Mouse (Mus musculus): ENCODE measurements around the gene Exosc10. TPM values are rescaled to one million over a fixed set of nuclear protein-coding genes. Genes with fewer than 3 reads are reported as not detected.

The Exosc10 gene
- polyA plus RNA-seq, 1 experiment from 2014 or later, result 103 TPM

DNA sequence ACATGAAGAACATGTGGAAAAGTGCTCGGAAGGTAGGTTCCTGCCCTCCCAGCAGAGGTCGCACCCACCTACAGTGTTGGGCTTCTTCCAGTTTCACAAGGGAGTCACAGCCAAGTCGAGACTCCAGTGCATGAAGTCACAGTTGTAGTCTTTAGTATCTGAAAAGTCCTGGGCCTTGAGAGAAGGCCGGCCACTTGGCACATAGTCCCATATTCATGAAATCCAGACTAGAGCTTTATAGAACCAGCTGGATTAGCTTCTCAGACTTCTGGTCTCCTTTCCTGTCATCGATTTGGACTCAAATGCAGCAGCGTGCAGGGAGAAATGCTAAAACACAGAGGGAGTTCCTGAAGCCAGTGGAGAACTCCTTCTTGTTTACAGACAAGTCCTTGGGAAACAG is 27.5 kb upstream of the Exosc10 start:
- no peak for ATAC-seq (ENCODE audit: low FRiP score, low read depth)
- no peak overlapping the region for H3K4me2 ChIP-seq (replicated peaks)
- WGBS, result 90% methylated on average over 6 of the region's 6 CpGs
- H3K27me3 ChIP-seq, result no peaks in the 10 kb centered on the region
- no peaks in the 10 kb centered on the region for H3K9me3 ChIP-seq
- no peak overlapping the region for H3K9ac ChIP-seq
- H3K36me3 ChIP-seq, result peaks cover 91% of the 10 kb centered on the region
- H3K4me3 ChIP-seq, result no peak overlapping the region
- H3K27ac ChIP-seq, result no peak overlapping the region
- no peaks in the 10 kb centered on the region for H3K4me1 ChIP-seq

- WGBS, result 74% methylated on average over 4 of the region's 4 CpGs
- Histone ChIP-seq H3K9me3 (no peaks in the 10 kb centered on the region), H3K27ac (no peak overlapping the region; the same call in 1 of the 2 replicates), H3K4me1 (no peaks in the 10 kb centered on the region), H3K9ac (no peak overlapping the region), H3K36me3 (peaks cover 91% of the 10 kb centered on the region), H3K27me3 (no peaks in the 10 kb centered on the region), H3K4me3 (no peak overlapping the region), H3K4me2 (replicated peaks) (no peak overlapping the region)
- ATAC-seq (ENCODE audit: low FRiP score, low read depth), result no peak
Measured at GRCm38 (mm10) chr4:148531341-148531740, 26.9 kb upstream of the Exosc10 start.

DNA sequence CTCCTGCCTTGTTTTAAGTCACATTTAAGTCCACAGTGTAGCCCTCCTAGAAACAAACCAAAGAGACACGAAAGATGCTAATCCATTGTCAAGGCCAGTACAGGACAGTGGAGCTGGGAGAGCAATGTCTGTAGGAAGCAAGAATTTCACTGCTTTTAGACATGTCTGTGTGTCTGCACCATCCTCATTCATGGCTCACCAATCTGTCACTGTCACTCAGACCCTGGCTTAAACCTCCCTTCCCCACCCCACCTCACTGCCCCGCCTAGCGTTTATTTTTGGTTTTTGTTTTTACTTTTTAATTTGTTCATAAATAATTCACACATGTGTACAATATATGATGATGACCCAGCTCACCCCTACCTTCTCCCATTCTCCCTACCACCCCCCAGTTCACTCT is 25.7 kb upstream of the Exosc10 start:
- Histone ChIP-seq H3K36me3 (peaks cover 91% of the 10 kb centered on the region), H3K9me3 (no peaks in the 10 kb centered on the region), H3K27me3 (no peaks in the 10 kb centered on the region), H3K4me3 (no peak overlapping the region), H3K27ac (no peak overlapping the region), H3K4me1 (no peaks in the 10 kb centered on the region), H3K4me2 (replicated peaks) (no peak overlapping the region), H3K9ac (no peak overlapping the region)
- WGBS, result 78% methylated on average over 3 of the region's 3 CpGs
- ATAC-seq (ENCODE audit: low FRiP score, low read depth), result 0 out of 2 replicates have a peak, but pooled peaks have one; percentile 52

DNA sequence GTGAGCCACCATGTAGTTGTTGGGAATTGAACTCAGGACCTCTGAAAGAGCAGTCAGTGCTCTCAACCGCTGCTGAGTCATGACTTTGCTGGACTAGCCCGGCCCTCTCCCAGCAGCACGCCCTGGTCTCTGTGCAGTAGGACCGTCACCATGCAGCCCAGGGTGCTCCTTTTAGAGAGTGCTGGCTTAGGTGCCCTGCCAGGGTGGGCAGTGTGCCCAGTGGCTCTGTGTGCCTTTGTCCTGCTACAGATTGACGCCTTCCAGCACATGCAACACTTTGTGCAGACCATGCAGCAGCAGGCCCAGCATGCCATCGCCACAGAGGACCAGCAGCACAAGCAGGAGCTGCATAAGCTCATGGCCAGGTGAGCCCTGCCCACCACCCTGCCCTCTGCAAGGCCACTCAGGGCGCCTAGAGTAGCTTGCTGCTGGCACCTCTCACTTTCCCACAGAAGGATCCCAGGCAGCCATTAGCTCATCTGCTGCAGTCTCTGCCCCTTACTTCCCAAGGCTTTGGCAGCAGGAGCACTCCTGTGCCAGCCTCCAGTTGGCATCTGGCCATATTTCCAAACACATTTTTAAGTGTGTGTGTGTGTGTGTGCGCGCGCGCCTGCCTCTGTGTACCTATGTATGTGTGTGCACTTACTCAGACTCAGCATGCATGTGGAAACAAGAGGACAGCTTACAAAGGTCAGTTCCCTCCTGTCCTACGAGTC is 24.5 kb upstream of the Exosc10 start:
- H3K9me3 ChIP-seq, result no peaks in the 10 kb centered on the region
- 93% methylated on average over 12 of the region's 12 CpGs for WGBS
- no peak for ATAC-seq (ENCODE audit: low FRiP score, low read depth)
- peak overlapping the region; percentile 50; the same call in 1 of the 2 replicates for H3K9ac ChIP-seq
- H3K4me3 ChIP-seq, result no peak overlapping the region
- no peaks in the 10 kb centered on the region for H3K27me3 ChIP-seq
- no peak overlapping the region for H3K4me2 ChIP-seq (replicated peaks)
- H3K4me1 ChIP-seq, result no peaks in the 10 kb centered on the region
- H3K27ac ChIP-seq, result no peak overlapping the region
- H3K36me3 ChIP-seq, result peaks cover 94% of the 10 kb centered on the region

- H3K4me1 ChIP-seq, result no peaks in the 10 kb centered on the region
- no peak overlapping the region for H3K4me2 ChIP-seq (replicated peaks)
- H3K9me3 ChIP-seq, result no peaks in the 10 kb centered on the region
- H3K4me3 ChIP-seq, result no peak overlapping the region
- WGBS, result 88% methylated on average over 3 of the region's 3 CpGs
- H3K9ac ChIP-seq, result no peak overlapping the region
- no peaks in the 10 kb centered on the region for H3K27me3 ChIP-seq
- no peak for ATAC-seq (ENCODE audit: low FRiP score, low read depth)
- H3K36me3 ChIP-seq, result peaks cover 96% of the 10 kb centered on the region
- no peak overlapping the region for H3K27ac ChIP-seq
Measured at GRCm38 (mm10) chr4:148535876-148536275, 22.4 kb upstream of the Exosc10 start.

- ATAC-seq (ENCODE audit: low FRiP score, low read depth), result no peak
- no peak overlapping the region for H3K4me3 ChIP-seq
- peaks cover 95% of the 10 kb centered on the region for H3K36me3 ChIP-seq
- no peak overlapping the region for H3K4me2 ChIP-seq (replicated peaks)
- no peaks in the 10 kb centered on the region for H3K9me3 ChIP-seq
- H3K27ac ChIP-seq, result no peak overlapping the region
- WGBS, result 88% methylated on average over 4 of the region's 4 CpGs
- H3K27me3 ChIP-seq, result no peaks in the 10 kb centered on the region
- H3K4me1 ChIP-seq, result no peaks in the 10 kb centered on the region
- no peak overlapping the region for H3K9ac ChIP-seq
Measured at GRCm38 (mm10) chr4:148549106-148549505, 9.1 kb upstream of the Exosc10 start.

- 30% methylated on average over 6 of the region's 6 CpGs for WGBS
- H3K36me3 ChIP-seq, result peaks cover 72% of the 10 kb centered on the region
- no peaks in the 10 kb centered on the region for H3K27me3 ChIP-seq
- H3K4me1 ChIP-seq, result peaks cover 8% of the 10 kb centered on the region
- no peak; the same call in 1 of the 2 replicates for ATAC-seq (ENCODE audit: low FRiP score, low read depth)
- H3K4me2 ChIP-seq (replicated peaks), result peak overlapping the region; percentile 71
- H3K9me3 ChIP-seq, result no peaks in the 10 kb centered on the region
- H3K4me3 ChIP-seq, result peak overlapping the region; percentile 79
- H3K9ac ChIP-seq, result peak overlapping the region; percentile 92
- peak overlapping the region; percentile 94 for H3K27ac ChIP-seq
Measured at GRCm38 (mm10) chr4:148557766-148558165, 463 bp upstream of the Exosc10 start.

- ATAC-seq (ENCODE audit: low FRiP score, low read depth), result no peak
- no peak overlapping the region for H3K27ac ChIP-seq
- H3K36me3 ChIP-seq, result peaks cover 81% of the 10 kb centered on the region
- no peak overlapping the region for H3K9ac ChIP-seq
- H3K4me1 ChIP-seq, result peaks cover 8% of the 10 kb centered on the region
- no peaks in the 10 kb centered on the region for H3K9me3 ChIP-seq
- H3K4me2 ChIP-seq (replicated peaks), result no peak overlapping the region
- H3K4me3 ChIP-seq, result no peak overlapping the region
- no peaks in the 10 kb centered on the region for H3K27me3 ChIP-seq
- WGBS, result 96% methylated on average over 17 of the region's 17 CpGs
Measured at GRCm38 (mm10) chr4:148562676-148563075, 4.4 kb downstream of the Exosc10 start.

GRCm38 (mm10) chr4:148563595-148563994 is 5.4 kb downstream of the Exosc10 start:
- Histone ChIP-seq H3K4me2 (replicated peaks) (no peak overlapping the region), H3K27me3 (no peaks in the 10 kb centered on the region), H3K9me3 (no peaks in the 10 kb centered on the region), H3K36me3 (peaks cover 90% of the 10 kb centered on the region), H3K9ac (no peak overlapping the region), H3K4me3 (no peak overlapping the region), H3K4me1 (peaks cover 6% of the 10 kb centered on the region), H3K27ac (no peak overlapping the region)
- WGBS, result 95% methylated on average over 12 of the region's 12 CpGs
- ATAC-seq (ENCODE audit: low FRiP score, low read depth), result no peak

GRCm38 (mm10) chr4:148570138-148570537 is 11.9 kb downstream of the Exosc10 start:
- H3K27me3 ChIP-seq, result no peaks in the 10 kb centered on the region

DNA sequence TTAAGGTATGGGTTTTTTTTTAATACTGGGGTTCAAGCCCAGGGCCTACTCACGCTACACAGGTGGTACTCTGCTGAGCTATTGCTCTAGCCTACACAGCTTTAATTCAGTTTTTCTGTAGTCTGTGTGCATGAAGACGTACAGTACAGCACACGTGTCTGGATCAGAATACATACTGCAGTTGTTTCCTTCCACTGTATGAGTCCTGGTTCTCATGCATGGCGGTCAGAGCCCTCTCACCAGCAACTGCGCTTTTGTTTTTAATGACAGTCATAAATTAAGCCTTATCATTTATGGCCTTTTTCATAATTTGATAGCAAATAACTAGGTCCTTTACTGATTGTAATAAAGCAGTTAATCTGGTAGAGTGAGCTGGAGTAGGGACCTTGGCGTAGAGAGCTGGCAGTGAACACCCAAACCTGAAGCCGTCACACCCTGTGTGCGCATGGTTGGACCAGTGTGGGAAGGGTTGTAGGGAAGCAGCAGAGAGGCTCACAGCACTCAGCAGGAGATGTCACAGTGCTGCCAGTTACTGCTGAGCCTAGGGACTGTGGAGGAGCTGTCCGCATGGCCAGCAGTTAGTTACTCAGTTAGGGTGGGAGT is 12.6 kb downstream of the Exosc10 start:
- ATAC-seq (ENCODE audit: low FRiP score, low read depth), result no peak
- WGBS, result 92% methylated on average over 9 of the region's 9 CpGs
- H3K36me3 ChIP-seq, result peaks cover 100% of the 10 kb centered on the region

More at GRCm38 (mm10) chr4:148570138-148570537, 11.9 kb downstream of the Exosc10 start:
- 88% methylated on average over 10 of the region's 10 CpGs for WGBS
- Histone ChIP-seq H3K36me3 (peaks cover 100% of the 10 kb centered on the region), H3K4me2 (replicated peaks) (no peak overlapping the region), H3K4me3 (no peak overlapping the region), H3K9me3 (no peaks in the 10 kb centered on the region), H3K27ac (no peak overlapping the region), H3K4me1 (no peaks in the 10 kb centered on the region), H3K9ac (no peak overlapping the region)
- ATAC-seq (ENCODE audit: low FRiP score, low read depth), result no peak

DNA sequence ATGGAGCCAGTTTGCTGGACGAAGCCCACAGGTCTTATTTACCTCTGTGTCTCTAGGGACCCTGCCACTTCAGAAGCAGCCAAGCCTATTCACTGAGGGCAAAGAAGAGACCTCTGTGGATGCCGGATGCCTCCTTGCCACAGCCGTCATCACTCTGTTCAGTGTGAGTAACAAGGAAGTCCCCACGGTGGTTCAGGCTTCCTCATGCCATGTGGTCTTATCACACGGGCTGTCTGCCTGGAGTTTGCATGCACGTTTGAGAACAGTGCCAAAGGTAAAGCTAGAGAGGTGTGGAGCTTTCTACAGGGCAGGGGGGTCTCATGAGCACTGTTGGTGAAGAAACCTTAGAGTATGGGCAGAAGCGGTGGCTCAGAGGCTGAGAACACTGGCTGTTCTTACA is 15.0 kb downstream of the Exosc10 start:
- no peak for ATAC-seq (ENCODE audit: low FRiP score, low read depth)
- Histone ChIP-seq H3K27ac (no peak overlapping the region), H3K9me3 (no peaks in the 10 kb centered on the region), H3K27me3 (no peaks in the 10 kb centered on the region), H3K36me3 (peaks cover 100% of the 10 kb centered on the region), H3K4me1 (no peaks in the 10 kb centered on the region), H3K4me2 (replicated peaks) (no peak overlapping the region), H3K9ac (no peak overlapping the region), H3K4me3 (no peak overlapping the region)
- 90% methylated on average over 7 of the region's 7 CpGs for WGBS

More for the DNA sequence above, 12.6 kb downstream of the Exosc10 start:
- Histone ChIP-seq H3K4me1 (no peaks in the 10 kb centered on the region), H3K4me3 (no peak overlapping the region), H3K27ac (no peak overlapping the region), H3K9me3 (no peaks in the 10 kb centered on the region), H3K27me3 (no peaks in the 10 kb centered on the region), H3K9ac (no peak overlapping the region), H3K4me2 (replicated peaks) (no peak overlapping the region)
